Mouse (Mus musculus) G1E (cell line): ENCODE results near the gene Oxsr1.

Source experiments
- CTCF ChIP-seq: IDR thresholded peaks from 2 replicates; pipeline ENCODE4 v1.5.1; 2012; ENCODE audit warnings: low read depth, low read length, inconsistent platforms, mixed read lengths
- GATA1 ChIP-seq: IDR thresholded peaks from 2 replicates; pipeline ENCODE4 v1.6.1; 2012; ENCODE audit warnings: borderline replicate concordance, low read length, inconsistent platforms, mixed read lengths

DNA sequence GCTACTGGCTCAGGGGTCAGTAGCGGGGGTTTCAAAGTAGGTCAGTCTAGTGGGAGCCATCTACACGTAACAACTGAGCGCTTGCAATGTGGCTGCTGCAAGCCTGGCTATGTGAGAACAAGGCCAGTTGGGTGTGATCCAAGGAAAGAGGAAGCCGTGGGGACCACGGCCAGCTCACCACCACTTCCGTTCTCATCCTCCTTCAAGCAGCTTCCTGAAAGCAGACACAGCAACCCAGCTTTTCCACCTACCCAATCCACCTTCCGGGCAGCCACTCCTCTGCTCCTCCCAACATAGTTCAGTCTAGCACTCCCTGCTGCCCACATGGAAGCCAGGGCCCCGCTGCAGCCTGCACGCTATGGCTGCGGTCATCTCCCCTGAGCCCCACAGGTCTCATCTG, 12.1 kb upstream of the Oxsr1 start:
- no peak for TF ChIP-seq CTCF
- no peak for TF ChIP-seq GATA1
